Mouse (Mus musculus) kidney, embryonic 15.5 days (tissue): ENCODE data around the gene Eif5. TPM values are rescaled to one million over a fixed set of nuclear protein-coding genes. Genes with fewer than 3 reads are reported as not detected.
A peak's percentile ranks its signal among the peaks of the same experiment; 100 is the strongest.
"Not testable (repeated sequence)": the region's sequence is repeated elsewhere in the genome, so short reads cannot be mapped to it uniquely, and the experiment has no call there.

Source experiments
- ATAC-seq: fragments of 200-750 bp; cut with Nextera tagmentation; replicated peaks from 2 replicates; pipeline ENCODE4 v1.8.0; 2017; ENCODE audit warnings: moderate TSS enrichment; ENCODE audit not compliant: low FRiP score
- H3K27ac ChIP-seq: fragments of 300-500 bp; sonication (generic); 2 replicates; pipeline ENCODE4 v1.5.1; 2015; ENCODE audit warnings: mild to moderate bottlenecking, inconsistent platforms
- H3K27me3 ChIP-seq: fragments of 300-500 bp; sonication (generic); 2 replicates; pipeline ENCODE4 v1.6.1; 2015; ENCODE audit warnings: inconsistent platforms
- H3K36me3 ChIP-seq: fragments of 300-500 bp; sonication (generic); 2 replicates; pipeline ENCODE4 v1.6.1; 2015; ENCODE audit warnings: inconsistent platforms
- H3K4me1 ChIP-seq: fragments of 300-500 bp; sonication (generic); 2 replicates; pipeline ENCODE4 v1.6.1; 2015; ENCODE audit warnings: inconsistent platforms
- H3K4me2 ChIP-seq: fragments of 300-500 bp; sonication (generic); 2 replicates; pipeline ENCODE4 v1.6.1; 2015; ENCODE audit warnings: moderate library complexity, mild to moderate bottlenecking, inconsistent platforms
- H3K4me3 ChIP-seq: fragments of 300-500 bp; sonication (generic); replicated peaks from 2 replicates; pipeline ENCODE4 v1.5.1; 2015; ENCODE audit warnings: mild to moderate bottlenecking, inconsistent platforms
- H3K9ac ChIP-seq: fragments of 300-500 bp; sonication (generic); 2 replicates; pipeline ENCODE4 v1.6.1; 2015; ENCODE audit warnings: mild to moderate bottlenecking, inconsistent platforms
- H3K9me3 ChIP-seq: fragments of 300-500 bp; sonication (generic); replicated peaks from 2 replicates; pipeline ENCODE4 v1.6.1; 2016; ENCODE audit warnings: inconsistent platforms
- WGBS: fragments of 180-500 bp; shearing (Covaris S2); methylation state at CpG from one replicate; pipeline ENCODE4 v1.1.7; 2015; ENCODE audit warnings: mixed read lengths; 5-methylcytosine and 5-hydroxymethylcytosine counted together
- polyA plus RNA-seq: library from polyadenylated mRNA; unstranded; fragments of >200 nt; fragmentation: Nextera tagmentation; extraction: Ambion mirVana; gene quantifications from 2 replicates; pipeline ENCODE4 v1.2.1, GENCODE M21; 2015

Eif5 gene
- 577 and 624 TPM in 2 replicates for polyA plus RNA-seq

DNA sequence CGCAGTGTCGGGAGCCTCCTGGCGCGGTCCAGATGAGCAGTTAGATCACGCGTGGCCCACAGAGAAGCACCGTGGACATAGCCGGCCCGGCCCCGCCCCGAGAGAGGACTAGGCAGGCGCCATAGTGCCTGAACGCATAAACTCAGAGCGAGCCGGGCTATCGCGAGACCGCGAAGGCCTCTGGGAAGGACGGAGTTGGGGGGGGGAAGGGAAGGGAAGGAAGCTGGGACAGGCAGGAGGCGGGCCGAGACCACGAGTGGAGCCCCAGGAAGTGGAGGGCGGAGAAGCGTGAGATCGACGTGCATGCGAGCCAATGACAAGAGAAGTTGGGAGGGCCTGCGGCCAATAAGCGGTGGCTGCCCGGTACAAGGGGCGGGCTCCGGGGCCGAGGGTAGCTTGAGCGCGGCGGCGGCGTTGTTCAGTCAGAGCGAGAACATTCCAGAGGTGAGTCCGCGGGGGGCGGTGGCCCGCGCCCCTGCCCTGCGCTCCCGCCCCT is at the start of gene Eif5:
Gene Eif5, plus strand, starts transcription at position 221 of the 496 bp plus-strand sequence.
- Histone ChIP-seq H3K4me3 (peak within 1 kb of the TSS; percentile 51), H3K4me2 (peak within 1 kb of the TSS; percentile 70), H3K36me3 (peaks cover 36% of the 10 kb centered on the region), H3K9me3 (no peaks in the 10 kb centered on the region), H3K27ac (peak within 1 kb of the TSS; percentile 98), H3K9ac (peak within 1 kb of the TSS; percentile 98), H3K4me1 (peaks cover 42% of the 10 kb centered on the region), H3K27me3 (no peaks in the 10 kb centered on the region)
- ATAC-seq, result peak; percentile 99
- under 1% methylated on average over 47 of the region's 47 CpGs for WGBS

DNA sequence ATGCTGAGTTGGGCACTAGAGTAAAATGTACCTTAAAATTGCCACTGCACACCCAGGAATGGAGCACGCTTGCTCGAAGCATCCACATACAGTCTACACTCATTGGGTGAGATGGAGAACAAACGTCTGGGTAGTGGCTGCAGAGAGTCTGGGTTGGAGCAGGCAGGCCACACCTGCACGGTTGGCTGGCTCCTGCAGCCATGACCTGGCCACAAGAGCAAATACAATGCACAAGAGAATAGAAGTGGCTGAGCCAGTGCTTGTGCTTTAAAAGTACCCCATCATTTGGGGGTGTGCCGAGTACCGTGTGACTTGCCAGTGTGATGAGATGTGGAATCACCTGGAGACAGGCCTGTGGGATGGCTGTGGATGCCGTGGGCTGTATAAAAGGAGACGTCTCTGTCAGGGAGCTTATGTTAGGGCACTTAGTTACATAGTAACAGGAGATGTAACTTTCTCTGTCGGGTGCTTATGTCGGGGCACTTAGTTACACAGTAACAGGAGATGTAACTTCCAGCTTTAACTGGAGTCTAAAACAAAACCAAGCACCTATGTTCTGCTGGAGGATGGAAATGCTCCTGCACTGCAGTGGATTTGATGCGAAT is 48.5 kb upstream of the Eif5 start:
- Histone ChIP-seq H3K9ac (no peak overlapping the region), H3K36me3 (no peaks in the 10 kb centered on the region), H3K4me1 (peaks cover 68% of the 10 kb centered on the region), H3K27me3 (peaks cover 12% of the 10 kb centered on the region), H3K4me3 (no peak overlapping the region), H3K4me2 (peak overlapping the region; percentile 17), H3K27ac (peak overlapping the region; percentile 96), H3K9me3 (no peaks in the 10 kb centered on the region)
- WGBS, result 53% methylated on average over 11 of the region's 11 CpGs
- ATAC-seq, result peak; percentile 23; the same call in 1 of the 2 replicates

DNA sequence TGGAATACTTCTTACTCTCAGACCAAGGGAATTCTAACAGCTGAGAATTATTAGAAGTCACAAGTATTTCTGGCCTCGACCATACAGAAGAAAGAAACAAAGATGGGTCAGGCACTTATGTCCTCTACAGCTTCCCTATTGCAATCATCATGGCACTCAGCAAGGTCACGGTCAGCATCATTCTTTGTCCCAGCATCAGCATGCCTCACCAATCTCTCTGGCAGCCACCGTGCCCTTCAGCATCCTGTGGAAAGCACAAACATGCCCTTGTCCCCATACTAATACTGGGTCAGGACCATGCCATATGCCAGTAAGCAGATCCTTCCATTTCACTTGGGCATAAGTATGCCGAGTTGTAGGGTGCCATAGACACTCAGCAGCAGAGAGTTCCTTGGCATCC is 42.9 kb upstream of the Eif5 start:
- Histone ChIP-seq H3K27ac (no peak overlapping the region), H3K4me1 (peaks cover 13% of the 10 kb centered on the region), H3K4me2 (no peak overlapping the region), H3K4me3 (no peak overlapping the region), H3K9me3 (no peaks in the 10 kb centered on the region), H3K9ac (no peak overlapping the region), H3K27me3 (0 out of 2 replicates have a peak, but pooled peaks cover 2% of the 10 kb centered on the region), H3K36me3 (no peaks in the 10 kb centered on the region)
- ATAC-seq, result no peak
- 74% methylated on average over 4 of the region's 4 CpGs for WGBS

GRCm38 (mm10) chr12:111497076-111497475 is 40.7 kb upstream of the Eif5 start:
- no peaks in the 10 kb centered on the region for H3K4me1 ChIP-seq
- 52% methylated on average over 2 of the region's 2 CpGs for WGBS
- 0 out of 2 replicates have a peak, but pooled peaks cover 2% of the 10 kb centered on the region for H3K27me3 ChIP-seq
- no peak overlapping the region for H3K9ac ChIP-seq
- no peak overlapping the region for H3K4me3 ChIP-seq
- no peaks in the 10 kb centered on the region for H3K9me3 ChIP-seq
- ATAC-seq, result no peak
- no peak overlapping the region for H3K4me2 ChIP-seq
- no peak overlapping the region for H3K27ac ChIP-seq
- no peaks in the 10 kb centered on the region for H3K36me3 ChIP-seq

DNA sequence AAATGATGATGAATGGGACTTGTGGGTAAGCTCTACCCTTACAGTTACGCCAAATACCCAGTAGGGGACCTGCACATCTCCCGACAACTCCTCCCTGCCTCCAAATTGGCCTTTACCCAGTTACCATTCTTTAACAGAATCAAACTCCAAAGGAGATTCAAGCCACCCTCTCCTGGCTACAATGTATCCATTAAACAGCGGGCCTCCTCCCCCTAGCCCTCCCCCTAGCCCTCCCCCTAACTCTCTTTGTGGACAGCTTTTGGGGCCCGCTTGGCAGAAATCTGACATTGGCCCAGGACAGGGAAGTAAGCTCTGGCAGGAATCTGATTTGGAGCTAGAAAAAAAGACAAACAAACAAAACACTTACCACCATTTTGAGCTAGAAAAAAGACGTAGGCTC is 38.2 kb upstream of the Eif5 start:
- WGBS, result 80% methylated on average over 5 of the region's 5 CpGs
- Histone ChIP-seq H3K4me3 (no peak overlapping the region), H3K27ac (no peak overlapping the region), H3K9ac (no peak overlapping the region), H3K4me2 (no peak overlapping the region), H3K4me1 (peaks cover 7% of the 10 kb centered on the region), H3K9me3 (no peaks in the 10 kb centered on the region), H3K27me3 (0 out of 2 replicates have a peak, but pooled peaks cover 5% of the 10 kb centered on the region), H3K36me3 (no peaks in the 10 kb centered on the region)
- ATAC-seq, result no peak

GRCm38 (mm10) chr12:111500725-111501124 is 37.1 kb upstream of the Eif5 start:
- no peaks in the 10 kb centered on the region for H3K36me3 ChIP-seq
- no peak overlapping the region for H3K4me3 ChIP-seq
- ATAC-seq, result no peak
- H3K27ac ChIP-seq, result no peak overlapping the region
- no peak overlapping the region for H3K9ac ChIP-seq
- H3K4me2 ChIP-seq, result no peak overlapping the region
- peaks cover 9% of the 10 kb centered on the region for H3K4me1 ChIP-seq
- no peaks in the 10 kb centered on the region for H3K9me3 ChIP-seq
- WGBS, result 42% methylated on average over 5 of the region's 5 CpGs
- 0 out of 2 replicates have a peak, but pooled peaks cover 4% of the 10 kb centered on the region for H3K27me3 ChIP-seq

- Histone ChIP-seq H3K27me3 (0 out of 2 replicates have a peak, but pooled peaks cover 4% of the 10 kb centered on the region), H3K9ac (no peak overlapping the region), H3K9me3 (no peaks in the 10 kb centered on the region), H3K27ac (no peak overlapping the region), H3K4me2 (no peak overlapping the region), H3K4me1 (peaks cover 9% of the 10 kb centered on the region), H3K4me3 (no peak overlapping the region), H3K36me3 (no peaks in the 10 kb centered on the region)
- WGBS, result 70% methylated on average over 12 of the region's 12 CpGs
- ATAC-seq, result no peak
Observed at GRCm38 (mm10) chr12:111503063-111503567, 34.7 kb upstream of the Eif5 start.

DNA sequence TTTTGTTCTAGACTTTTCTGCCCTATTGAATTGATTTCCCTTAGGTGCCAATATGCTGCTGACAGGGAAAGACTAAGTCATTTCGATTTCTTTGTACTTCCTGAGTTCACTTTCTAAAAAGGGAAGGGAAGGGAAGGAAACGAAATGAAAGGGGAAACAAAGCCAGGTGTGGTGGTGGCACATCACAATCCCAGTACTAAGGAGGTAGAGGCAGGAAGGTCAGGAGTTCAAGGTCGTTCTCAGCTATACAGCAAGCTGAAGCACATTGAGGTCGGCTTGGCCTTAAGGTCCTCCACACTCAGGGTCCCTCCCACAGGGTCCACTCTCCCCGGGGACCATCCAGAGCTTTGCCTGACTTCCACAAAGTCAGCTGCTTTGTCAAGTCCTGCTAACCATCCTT is 34.2 kb upstream of the Eif5 start:
- Histone ChIP-seq H3K4me3 (no peak overlapping the region), H3K4me2 (no peak overlapping the region), H3K27ac (no peak overlapping the region), H3K9ac (no peak overlapping the region), H3K4me1 (peaks cover 9% of the 10 kb centered on the region), H3K27me3 (0 out of 2 replicates have a peak, but pooled peaks cover 4% of the 10 kb centered on the region), H3K36me3 (no peaks in the 10 kb centered on the region), H3K9me3 (no peaks in the 10 kb centered on the region)
- ATAC-seq, result no peak
- 61% methylated on average over 5 of the region's 5 CpGs for WGBS

- Histone ChIP-seq H3K27me3 (0 out of 2 replicates have a peak, but pooled peaks cover 4% of the 10 kb centered on the region), H3K9ac (no peak overlapping the region), H3K4me1 (peaks cover 9% of the 10 kb centered on the region), H3K36me3 (no peaks in the 10 kb centered on the region), H3K4me2 (peak overlapping the region; percentile 50), H3K9me3 (no peaks in the 10 kb centered on the region), H3K27ac (0 out of 2 replicates have a peak overlapping the region, but pooled peaks have one; percentile 18), H3K4me3 (peak overlapping the region; percentile 18)
- ATAC-seq, result peak; percentile 75
- 2% methylated on average over 12 of the region's 12 CpGs for WGBS
Observed at GRCm38 (mm10) chr12:111504904-111505303, 32.9 kb upstream of the Eif5 start.

- Histone ChIP-seq H3K9me3 (no peaks in the 10 kb centered on the region), H3K4me1 (peaks cover 9% of the 10 kb centered on the region), H3K27ac (no peak overlapping the region), H3K27me3 (0 out of 2 replicates have a peak, but pooled peaks cover 4% of the 10 kb centered on the region), H3K36me3 (no peaks in the 10 kb centered on the region), H3K4me2 (no peak overlapping the region), H3K9ac (no peak overlapping the region), H3K4me3 (no peak overlapping the region)
- ATAC-seq, result no peak
- 61% methylated on average over 5 of the region's 5 CpGs for WGBS
Observed at GRCm38 (mm10) chr12:111507001-111507400, 30.8 kb upstream of the Eif5 start.

DNA sequence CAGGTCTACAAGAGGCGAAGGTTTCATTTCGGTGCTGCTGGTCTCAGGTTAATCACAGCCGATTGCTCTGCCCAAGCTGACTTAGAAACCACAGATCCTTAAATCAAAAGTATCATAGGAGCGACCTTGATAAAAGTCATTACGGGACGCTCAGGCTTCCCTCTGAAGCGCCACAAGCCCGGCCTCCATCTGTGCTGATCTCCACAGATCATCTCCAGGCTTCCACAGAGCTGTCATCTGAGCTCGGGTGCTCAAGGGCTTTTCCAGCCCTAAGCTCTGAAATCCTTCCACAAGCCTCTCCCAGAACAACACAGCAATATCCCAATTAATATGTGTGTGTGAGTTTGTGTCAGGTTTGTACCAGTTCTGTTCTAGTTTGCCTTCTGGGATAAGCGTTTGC is 29.9 kb upstream of the Eif5 start:
- H3K27me3 ChIP-seq, result 0 out of 2 replicates have a peak, but pooled peaks cover 4% of the 10 kb centered on the region
- H3K4me2 ChIP-seq, result no peak overlapping the region
- H3K9me3 ChIP-seq, result no peaks in the 10 kb centered on the region
- no peaks in the 10 kb centered on the region for H3K36me3 ChIP-seq
- H3K9ac ChIP-seq, result no peak overlapping the region
- H3K27ac ChIP-seq, result no peak overlapping the region
- no peak overlapping the region for H3K4me3 ChIP-seq
- 89% methylated on average over 10 of the region's 10 CpGs for WGBS
- no peak for ATAC-seq
- H3K4me1 ChIP-seq, result peaks cover 9% of the 10 kb centered on the region

DNA sequence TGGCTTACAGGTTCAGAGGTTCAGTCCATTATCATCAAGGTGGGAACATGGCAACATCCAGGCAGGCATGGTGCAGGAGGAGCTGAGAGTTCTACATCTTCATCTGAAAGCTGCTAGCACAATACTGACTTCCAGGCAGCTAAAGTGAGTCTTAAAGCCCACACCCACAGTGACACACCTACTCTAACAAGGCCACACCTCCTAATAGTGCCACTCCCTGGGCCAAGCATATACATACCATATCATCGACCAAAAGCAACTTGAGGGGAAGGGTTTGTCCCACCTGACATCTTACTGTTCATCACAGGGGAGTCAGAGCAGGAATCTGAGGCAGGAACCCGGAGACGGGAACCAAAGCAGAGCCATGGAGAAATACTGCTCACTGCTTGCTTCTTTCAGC is 29.4 kb upstream of the Eif5 start:
- 70% methylated on average over 3 of the region's 3 CpGs for WGBS
- H3K36me3 ChIP-seq, H3K4me3 ChIP-seq, H3K4me2 ChIP-seq, ATAC-seq, H3K27me3 ChIP-seq, H3K4me1 ChIP-seq, H3K27ac ChIP-seq, H3K9ac ChIP-seq, H3K9me3 ChIP-seq: not testable (repeated sequence)
